Mouse (Mus musculus) hematopoietic multipotent progenitor cell, adult 10-12 weeks (in vitro differentiated cells): ENCODE measurements around the gene Romo1. TPM values are rescaled to one million over a fixed set of nuclear protein-coding genes. Genes with fewer than 3 reads are reported as not detected.

ENCODE experiments used
- polyA plus RNA-seq: library from polyadenylated mRNA; stranded (reverse); fragments of >175 nt; gene quantifications from 2 replicates; pipeline ENCODE4 v1.2.3, GENCODE M21; 2012; ENCODE audit warnings: low replicate concordance

Gene Romo1
- 101 and 149 TPM in 2 replicates for polyA plus RNA-seq

GRCm38 (mm10) chr2:156143953-156144724, at the start of gene Romo1, which contains the start of gene Nfs1:
Romo1 (plus strand) TSS chr2:156144039.
Nfs1 (minus strand) TSS chr2:156144186.

GRCm38 (mm10) chr2:156111358-156112079, 32.3 kb upstream of the Romo1 start, which contains the start of the genes Cpne1 and Rbm12:
Cpne1 (minus strand) TSS chr2:156111965.
Rbm12 (minus strand) TSS chr2:156111978.

GRCm38 (mm10) chr2:156126992-156127391, 16.8 kb upstream of the Romo1 start, which contains the start of gene Gm28036:
Gm28036 (minus strand) TSS chr2:156127092.

GRCm38 (mm10) chr2:156180094-156180821, 36.4 kb downstream of the Romo1 start, which contains the start of gene Rbm39:
Rbm39 (minus strand) TSS chr2:156180238.

Other genes with a start within 250 kb of the Romo1 start
- gene Uqcc1, start 213.7 kb upstream of the Romo1 start, polyA plus RNA-seq: 1.3 and 2.2 TPM in 2 replicates
- gene Gm15557, start 203.3 kb upstream of the Romo1 start, polyA plus RNA-seq: not detected in 2 replicates
- gene Gdf5, start 198.7 kb upstream of the Romo1 start, polyA plus RNA-seq: not detected in 2 replicates
- gene Cep250, start 187.6 kb upstream of the Romo1 start, polyA plus RNA-seq: 27.5 and 34.6 TPM in 2 replicates
- gene 6430550D23Rik, start 136.1 kb upstream of the Romo1 start, polyA plus RNA-seq: 0.07 and 0.43 TPM in 2 replicates
- 55.0 and 74.5 TPM in 2 replicates for gene Ergic3, start 136.0 kb upstream of the Romo1 start, polyA plus RNA-seq
- 0.03 and 0.06 TPM in 2 replicates for gene Fer1l4, start 91.1 kb upstream of the Romo1 start, polyA plus RNA-seq
- gene Spag4, start 78.9 kb upstream of the Romo1 start, polyA plus RNA-seq: 0.55 and 1.2 TPM in 2 replicates
- 49.8 and 73.1 TPM in 2 replicates for gene Cpne1, start 32.1 kb upstream of the Romo1 start, polyA plus RNA-seq
- gene Rbm12, start 32.1 kb upstream of the Romo1 start, polyA plus RNA-seq: 5.5 and 5.8 TPM in 2 replicates
- gene Gm28036, start 16.9 kb upstream of the Romo1 start, polyA plus RNA-seq: 11.2 and 12.4 TPM in 2 replicates
- 19.9 and 30.5 TPM in 2 replicates for gene Nfs1, start 147 bp downstream of the Romo1 start, polyA plus RNA-seq
- gene Rbm39, start 36.2 kb downstream of the Romo1 start, polyA plus RNA-seq: 324 and 419 TPM in 2 replicates
- gene Phf20, start 52.4 kb downstream of the Romo1 start, polyA plus RNA-seq: 41.6 and 53.4 TPM in 2 replicates
- 0.55 and 2.6 TPM in 2 replicates for gene Cnbd2, start 168.3 kb downstream of the Romo1 start, polyA plus RNA-seq
- gene Scand1, start 168.7 kb downstream of the Romo1 start, polyA plus RNA-seq: 790 and 1,824 TPM in 2 replicates